Mouse (Mus musculus): Measurements from ENCODE around the gene Tpp2. TPM values are rescaled to one million over a fixed set of nuclear protein-coding genes. Genes with fewer than 3 reads are reported as not detected.
A peak's percentile ranks its signal among the peaks of the same experiment; 100 is the strongest.

Gene Tpp2
- polyA plus RNA-seq, 1 experiment = 12.0 TPM

DNA sequence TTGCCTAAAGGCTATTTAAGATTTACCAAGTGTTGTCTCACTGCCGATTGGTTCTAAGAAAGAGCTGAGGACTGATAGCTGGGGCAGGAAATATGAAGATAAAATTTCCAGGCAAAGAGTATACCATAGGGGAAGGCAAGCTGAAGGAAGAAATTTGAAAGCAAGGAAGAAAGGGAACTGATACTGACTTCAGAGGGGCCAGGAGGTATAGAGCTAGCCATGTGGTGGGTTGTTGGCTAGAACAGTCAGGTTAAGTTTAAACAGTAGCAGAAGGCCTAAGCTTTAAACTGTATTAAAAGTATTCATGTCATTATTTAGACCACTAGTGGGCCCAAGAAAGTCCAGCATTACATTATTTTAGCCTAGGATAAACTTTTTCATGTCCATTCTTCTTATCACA, 31.0 kb upstream of the Tpp2 start:
- no peak overlapping the region for H3K4me3 ChIP-seq (ENCODE audit: control insufficient read depth, insufficient read depth, low read length)
- no peak overlapping the region for H3K27ac ChIP-seq (ENCODE audit: control insufficient read depth, insufficient read depth, low read length)
- no peaks in the 10 kb centered on the region for H3K27me3 ChIP-seq (ENCODE audit: control insufficient read depth, insufficient read depth, low read length)
- no peak for DNase-seq
- WGBS = 98% methylated on average over 1 of the region's 1 CpGs
- H3K36me3 ChIP-seq (ENCODE audit: control insufficient read depth, insufficient read depth, low read length) = no peaks in the 10 kb centered on the region
- no peak for TF ChIP-seq CTCF (IDR thresholded peaks at IDR 0.05; ENCODE audit: borderline replicate concordance, control insufficient read depth, extremely low read depth, insufficient read depth, low read length, poor library complexity)
- no peak for TF ChIP-seq POLR2A (IDR thresholded peaks at IDR 0.05; ENCODE audit: control insufficient read depth, extremely low read depth, insufficient read depth, low read length, poor library complexity)
- H3K4me1 ChIP-seq (replicated peaks; ENCODE audit: control insufficient read depth, insufficient read depth, low read length) = peaks cover 3% of the 10 kb centered on the region; the same call in 1 of the 2 replicates

DNA sequence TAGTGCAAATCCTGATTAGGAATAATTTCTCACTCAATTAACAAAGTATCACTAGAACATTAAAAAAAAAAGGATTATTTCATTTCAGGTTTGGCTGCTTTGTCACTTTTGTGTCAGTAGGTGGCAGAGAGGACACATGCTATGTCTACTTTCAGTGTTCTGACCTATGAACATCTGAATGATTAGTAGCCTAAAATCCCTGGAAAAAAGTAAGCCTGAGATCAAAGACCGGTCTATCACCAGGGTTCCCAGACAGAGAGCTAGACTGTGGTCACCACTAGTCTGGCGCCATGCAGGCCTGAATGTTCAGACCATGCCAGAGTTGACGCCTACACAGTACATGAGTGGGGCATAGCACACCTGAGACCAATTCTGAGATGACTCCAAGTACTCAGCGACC, 30.6 kb upstream of the Tpp2 start:
- Histone ChIP-seq H3K4me1 (replicated peaks; ENCODE audit: control insufficient read depth, insufficient read depth, low read length) (peaks cover 3% of the 10 kb centered on the region; the same call in 1 of the 2 replicates), H3K4me3 (ENCODE audit: control insufficient read depth, insufficient read depth, low read length) (no peak overlapping the region), H3K36me3 (ENCODE audit: control insufficient read depth, insufficient read depth, low read length) (no peaks in the 10 kb centered on the region), H3K27ac (ENCODE audit: control insufficient read depth, insufficient read depth, low read length) (no peak overlapping the region), H3K27me3 (ENCODE audit: control insufficient read depth, insufficient read depth, low read length) (no peaks in the 10 kb centered on the region)
- DNase-seq = no peak
- 74% methylated on average over 4 of the region's 4 CpGs for WGBS
- TF ChIP-seq CTCF (IDR thresholded peaks at IDR 0.05; ENCODE audit: borderline replicate concordance, control insufficient read depth, extremely low read depth, insufficient read depth, low read length, poor library complexity) (no peak), POLR2A (IDR thresholded peaks at IDR 0.05; ENCODE audit: control insufficient read depth, extremely low read depth, insufficient read depth, low read length, poor library complexity) (no peak)

DNA sequence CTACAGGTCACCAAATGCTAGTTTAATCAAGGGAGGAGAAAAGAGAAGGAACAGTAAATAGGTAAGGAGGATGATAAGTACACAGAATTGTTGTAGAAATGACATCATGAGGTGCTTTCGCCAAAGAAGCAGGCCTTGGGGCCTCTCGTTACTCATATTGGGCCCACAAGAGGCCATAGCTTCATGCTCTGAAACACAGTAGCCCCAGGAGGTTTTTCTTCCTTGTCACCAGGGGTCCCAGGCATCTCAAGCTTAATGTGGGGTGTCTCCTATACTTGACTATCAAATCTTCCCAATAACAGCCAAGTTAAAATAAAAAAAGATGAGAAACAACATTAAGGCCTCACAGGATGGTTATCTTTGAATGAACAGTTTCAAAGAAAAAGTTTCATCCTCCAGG, 18.0 kb upstream of the Tpp2 start:
- Histone ChIP-seq H3K36me3 (ENCODE audit: control insufficient read depth, insufficient read depth, low read length) (no peaks in the 10 kb centered on the region), H3K27ac (ENCODE audit: control insufficient read depth, insufficient read depth, low read length) (no peak overlapping the region), H3K4me3 (ENCODE audit: control insufficient read depth, insufficient read depth, low read length) (no peak overlapping the region), H3K27me3 (ENCODE audit: control insufficient read depth, insufficient read depth, low read length) (no peaks in the 10 kb centered on the region), H3K4me1 (replicated peaks; ENCODE audit: control insufficient read depth, insufficient read depth, low read length) (no peaks in the 10 kb centered on the region)
- no peak for DNase-seq
- 87% methylated on average over 2 of the region's 2 CpGs for WGBS
- no peak for TF ChIP-seq POLR2A (IDR thresholded peaks at IDR 0.05; ENCODE audit: control insufficient read depth, extremely low read depth, insufficient read depth, low read length, poor library complexity)

DNA sequence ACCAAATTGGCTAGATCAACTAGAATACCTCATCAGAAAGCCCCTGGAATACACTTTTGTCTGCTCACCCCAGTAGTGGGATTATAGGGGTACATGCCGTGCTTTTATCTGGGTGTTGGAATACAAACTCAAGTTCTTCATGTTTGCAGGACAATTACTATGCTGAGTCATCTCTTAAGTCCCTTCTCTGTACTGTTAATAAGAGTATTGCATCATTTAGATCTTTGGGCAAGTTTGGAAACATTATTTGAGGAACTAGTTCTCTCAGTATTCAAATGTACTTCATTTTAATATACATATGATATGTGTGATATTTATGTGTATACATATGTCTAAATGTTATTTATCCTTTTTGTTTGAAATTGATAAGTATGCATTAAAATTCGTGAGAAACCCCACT, 16.6 kb upstream of the Tpp2 start:
- TF ChIP-seq POLR2A (IDR thresholded peaks at IDR 0.05; ENCODE audit: control insufficient read depth, extremely low read depth, insufficient read depth, low read length, poor library complexity) (no peak), CTCF (IDR thresholded peaks at IDR 0.05; ENCODE audit: borderline replicate concordance, control insufficient read depth, extremely low read depth, insufficient read depth, low read length, poor library complexity) (no peak)
- no peak for DNase-seq
- Histone ChIP-seq H3K36me3 (ENCODE audit: control insufficient read depth, insufficient read depth, low read length) (no peaks in the 10 kb centered on the region), H3K4me1 (replicated peaks; ENCODE audit: control insufficient read depth, insufficient read depth, low read length) (no peaks in the 10 kb centered on the region), H3K27ac (ENCODE audit: control insufficient read depth, insufficient read depth, low read length) (no peak overlapping the region), H3K27me3 (ENCODE audit: control insufficient read depth, insufficient read depth, low read length) (no peaks in the 10 kb centered on the region), H3K4me3 (ENCODE audit: control insufficient read depth, insufficient read depth, low read length) (no peak overlapping the region)
- whole genome bisulfite sequencing = 87% methylated on average over 2 of the region's 2 CpGs

DNA sequence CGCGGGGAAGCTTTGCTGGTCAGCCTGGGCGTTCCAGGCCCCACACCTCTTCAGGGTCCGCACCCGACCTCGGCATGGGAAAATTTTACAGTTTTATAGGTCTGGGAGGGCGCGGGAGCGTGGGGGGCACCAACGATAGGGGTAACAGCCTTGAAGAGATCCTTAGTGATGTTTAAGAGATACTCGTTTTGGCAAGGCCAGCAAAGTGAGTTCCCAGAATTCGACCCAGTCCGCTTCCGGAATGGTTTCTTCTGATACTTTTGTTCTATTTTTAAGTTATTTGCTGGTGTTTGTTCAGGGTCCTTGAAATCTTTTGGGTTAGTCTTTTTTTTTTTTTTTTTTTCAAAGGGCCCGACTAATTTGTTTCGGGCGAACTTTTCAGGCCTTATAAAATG, 966 bp downstream of the Tpp2 start:
- H3K36me3 ChIP-seq (ENCODE audit: control insufficient read depth, insufficient read depth, low read length) = no peaks in the 10 kb centered on the region
- no peak for DNase-seq
- H3K4me3 ChIP-seq (ENCODE audit: control insufficient read depth, insufficient read depth, low read length) = peak overlapping the region; percentile 51
- no peaks in the 10 kb centered on the region for H3K27me3 ChIP-seq (ENCODE audit: control insufficient read depth, insufficient read depth, low read length)
- TF ChIP-seq POLR2A (IDR thresholded peaks at IDR 0.05; ENCODE audit: control insufficient read depth, extremely low read depth, insufficient read depth, low read length, poor library complexity) (no peak), CTCF (IDR thresholded peaks at IDR 0.05; ENCODE audit: borderline replicate concordance, control insufficient read depth, extremely low read depth, insufficient read depth, low read length, poor library complexity) (no peak)
- H3K27ac ChIP-seq (ENCODE audit: control insufficient read depth, insufficient read depth, low read length) = peak overlapping the region; percentile 40
- H3K4me1 ChIP-seq (replicated peaks; ENCODE audit: control insufficient read depth, insufficient read depth, low read length) = no peaks in the 10 kb centered on the region
- under 1% methylated on average over 17 of the region's 17 CpGs for WGBS

DNA sequence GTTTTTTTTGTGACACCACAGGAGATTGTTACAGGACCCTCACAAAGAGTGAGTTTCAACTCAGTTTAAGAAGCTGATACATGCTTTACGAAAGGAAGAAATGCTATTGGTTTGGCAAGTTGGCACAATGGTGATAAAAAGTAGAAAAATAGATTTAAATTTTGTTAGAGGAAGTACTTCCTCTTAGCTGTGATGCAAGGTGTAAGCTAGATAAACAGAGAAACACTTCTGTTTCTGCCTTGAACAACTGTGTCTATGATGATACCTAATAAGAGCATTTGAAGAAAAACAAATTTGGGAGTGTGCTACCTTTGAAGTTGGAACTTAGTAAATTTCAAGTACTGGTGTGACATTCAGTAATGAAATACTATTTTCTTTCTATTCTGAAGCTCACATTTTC, 5.9 kb downstream of the Tpp2 start:
- no peak overlapping the region for H3K27ac ChIP-seq (ENCODE audit: control insufficient read depth, insufficient read depth, low read length)

DNA sequence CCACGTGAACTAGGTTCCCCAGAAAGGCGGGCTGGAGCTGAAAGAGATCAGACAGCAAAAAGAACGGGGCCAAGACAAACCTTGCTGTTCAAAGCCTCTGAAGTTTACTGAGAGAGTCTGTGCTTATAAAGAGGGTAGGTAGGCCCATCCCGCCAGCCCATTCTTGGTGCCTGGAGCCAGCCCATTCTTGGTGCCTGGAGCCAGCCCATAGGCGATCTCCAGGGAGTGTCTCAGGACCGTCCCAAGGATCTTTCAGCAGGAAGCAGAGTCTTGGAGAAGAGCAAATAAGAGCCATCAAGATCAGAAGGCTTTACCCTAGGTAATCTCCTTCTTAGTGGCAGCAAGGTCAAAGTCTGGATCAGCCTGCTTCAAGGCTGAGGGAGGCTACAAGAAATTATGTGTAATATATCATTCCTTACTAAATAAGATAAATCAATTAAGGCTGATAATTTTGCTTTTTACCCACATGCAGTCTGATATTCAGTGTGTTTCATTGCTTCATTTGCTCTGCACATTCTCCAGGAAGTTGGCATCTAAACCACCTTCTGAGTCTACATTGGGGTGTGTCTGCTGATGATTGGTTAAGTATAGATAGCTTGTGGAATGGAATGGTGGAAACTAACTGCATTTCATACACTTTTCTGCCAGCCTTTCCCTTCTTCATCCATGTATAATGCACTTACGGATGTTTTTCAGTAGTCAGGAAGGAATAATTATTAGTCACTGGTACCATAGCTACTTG, 8.2 kb downstream of the Tpp2 start:
- DNase-seq = no peak
- Histone ChIP-seq H3K27ac (ENCODE audit: control insufficient read depth, insufficient read depth, low read length) (no peak overlapping the region), H3K4me1 (replicated peaks; ENCODE audit: control insufficient read depth, insufficient read depth, low read length) (no peaks in the 10 kb centered on the region; the same call in 1 of the 2 replicates), H3K27me3 (ENCODE audit: control insufficient read depth, insufficient read depth, low read length) (no peaks in the 10 kb centered on the region), H3K4me3 (ENCODE audit: control insufficient read depth, insufficient read depth, low read length) (no peak overlapping the region), H3K36me3 (ENCODE audit: control insufficient read depth, insufficient read depth, low read length) (peaks cover 15% of the 10 kb centered on the region; the same call in 1 of the 2 replicates)
- 95% methylated on average over 7 of the region's 7 CpGs for WGBS
- TF ChIP-seq CTCF (IDR thresholded peaks at IDR 0.05; ENCODE audit: borderline replicate concordance, control insufficient read depth, extremely low read depth, insufficient read depth, low read length, poor library complexity) (no peak), POLR2A (IDR thresholded peaks at IDR 0.05; ENCODE audit: control insufficient read depth, extremely low read depth, insufficient read depth, low read length, poor library complexity) (no peak)

More for the DNA sequence above, 5.9 kb downstream of the Tpp2 start:
- Histone ChIP-seq H3K4me3 (ENCODE audit: control insufficient read depth, insufficient read depth, low read length) (no peak overlapping the region), H3K4me1 (replicated peaks; ENCODE audit: control insufficient read depth, insufficient read depth, low read length) (no peaks in the 10 kb centered on the region; the same call in 1 of the 2 replicates), H3K27me3 (ENCODE audit: control insufficient read depth, insufficient read depth, low read length) (no peaks in the 10 kb centered on the region), H3K36me3 (ENCODE audit: control insufficient read depth, insufficient read depth, low read length) (peaks cover 15% of the 10 kb centered on the region; the same call in 1 of the 2 replicates)
- no peak for DNase-seq
- TF ChIP-seq CTCF (IDR thresholded peaks at IDR 0.05; ENCODE audit: borderline replicate concordance, control insufficient read depth, extremely low read depth, insufficient read depth, low read length, poor library complexity) = no peak
- WGBS = 92% methylated on average over 1 of the region's 1 CpGs
